Mouse (Mus musculus) lung, postnatal 0 days (tissue): ENCODE measurements around the gene Slc50a1. TPM values are rescaled to one million over a fixed set of nuclear protein-coding genes. Genes with fewer than 3 reads are reported as not detected.

Experiments used
- ATAC-seq: fragments of 200-750 bp; cut with Nextera tagmentation; 2 replicates; pipeline ENCODE4 v1.8.0; 2017; ENCODE audit warnings: moderate library complexity
- DNase-seq: peaks from one replicate; pipeline ENCODE4 v3.0.0-alpha.2; 2016; ENCODE audit warnings: low spot score
- H3K27ac ChIP-seq: fragments of 300-500 bp; sonication (generic); 2 replicates; pipeline ENCODE4 v1.5.1; 2014; ENCODE audit warnings: antibody characterized with exemption, mild to moderate bottlenecking, low read length, mixed read lengths
- H3K27me3 ChIP-seq: fragments of 300-500 bp; sonication (generic); replicated peaks from 2 replicates; pipeline ENCODE4 v1.6.1; 2014; ENCODE audit warnings: low read length, mixed read lengths; ENCODE audit not compliant: insufficient read depth
- H3K36me3 ChIP-seq: fragments of 300-500 bp; sonication (generic); 2 replicates; pipeline ENCODE4 v1.6.1; 2014; ENCODE audit warnings: low read length, mixed read lengths; ENCODE audit not compliant: insufficient read depth
- H3K4me1 ChIP-seq: fragments of 300-500 bp; sonication (generic); 2 replicates; pipeline ENCODE4 v1.6.1; 2014; ENCODE audit warnings: antibody characterized with exemption, low read depth, low read length, mixed read lengths; ENCODE audit not compliant: insufficient read depth
- H3K4me2 ChIP-seq: fragments of 300-500 bp; sonication (generic); replicated peaks from 2 replicates; pipeline ENCODE4 v1.6.1; 2014; ENCODE audit warnings: low read depth, mild to moderate bottlenecking, low read length, moderate library complexity, mixed read lengths
- H3K4me3 ChIP-seq: fragments of 300-500 bp; sonication (generic); 2 replicates; pipeline ENCODE4 v1.5.1; 2014; ENCODE audit warnings: low read depth, low read length
- H3K9ac ChIP-seq: fragments of 300-500 bp; sonication (generic); replicated peaks from 2 replicates; pipeline ENCODE4 v1.6.1; 2014; ENCODE audit warnings: low read depth, mild to moderate bottlenecking
- H3K9me3 ChIP-seq: fragments of 300-500 bp; sonication (generic); 2 replicates; pipeline ENCODE4 v1.6.1; 2016; ENCODE audit warnings: low read length, mixed read lengths
- CTCF ChIP-seq: IDR thresholded peaks from 2 replicates; pipeline ENCODE4 v1.5.1; 2016; ENCODE audit warnings: antibody characterized with exemption, mild to moderate bottlenecking
- EP300 ChIP-seq: IDR thresholded peaks from 2 replicates; pipeline ENCODE4 v1.6.1; 2016; ENCODE audit warnings: antibody characterized with exemption, mild to moderate bottlenecking, control low read depth
- WGBS: fragments of 180-500 bp; shearing (Covaris S2); extraction: QIAGEN DNeasy Blood & Tissue Kit; methylation state at CpG from one replicate; pipeline ENCODE4 v1.1.7; 2014; 5-methylcytosine and 5-hydroxymethylcytosine counted together
- polyA plus RNA-seq: library from polyadenylated mRNA; unstranded; fragments of >200 nt; fragmentation: Nextera tagmentation; extraction: Ambion mirVana; gene quantifications from 2 replicates; pipeline ENCODE4 v1.2.1, GENCODE M21; 2015

Gene Slc50a1
- polyA plus RNA-seq, 1 experiment from 2014 or later = 95.7 TPM

GRCm38 (mm10) chr3:89281579-89282290 is 11.4 kb upstream of the Slc50a1 start:
- Histone ChIP-seq H3K36me3 (no peaks in the 10 kb centered on the region), H3K9ac (0 out of 2 replicates have a peak overlapping the region, but pooled peaks have one; percentile 12), H3K4me1 (peaks cover 8% of the 10 kb centered on the region; the same call in 1 of the 2 replicates), H3K9me3 (no peaks in the 10 kb centered on the region), H3K27ac (peak overlapping the region; percentile 97), H3K4me3 (peak overlapping the region; percentile 76), H3K4me2 (peak overlapping the region; percentile 81), H3K27me3 (no peaks in the 10 kb centered on the region)
- 10% methylated on average over 20 of the region's 20 CpGs for WGBS
- TF ChIP-seq CTCF (peak; percentile 96), EP300 (no peak)
- no peak for ATAC-seq
- peak; percentile 90 for DNase-seq

- Histone ChIP-seq H3K36me3 (0 out of 2 replicates have a peak, but pooled peaks cover 4% of the 10 kb centered on the region), H3K4me1 (peaks cover 8% of the 10 kb centered on the region; the same call in 1 of the 2 replicates), H3K27ac (peak within 1 kb of the TSS; percentile 97), H3K4me3 (peak within 1 kb of the TSS; percentile 76), H3K27me3 (no peaks in the 10 kb centered on the region), H3K4me2 (peak within 1 kb of the TSS; percentile 81), H3K9me3 (no peaks in the 10 kb centered on the region), H3K9ac (peak within 1 kb of the TSS; percentile 81)
- DNase-seq (peak; percentile 88), ATAC-seq (peak; percentile 60)
- peak; percentile 29; the same call in 1 of the 2 replicates for TF ChIP-seq CTCF
- peak; percentile 72 for TF ChIP-seq EP300
- 0% methylated on average over 52 of the region's 52 CpGs for WGBS
Observed at GRCm38 (mm10) chr3:89280606-89281511, 10.5 kb upstream of the Slc50a1 start, which contains the start of gene Efna1. Gene Efna1 (minus strand): TSS chr3:89281142.

GRCm38 (mm10) chr3:89280050-89280605 is 9.8 kb upstream of the Slc50a1 start:
- ATAC-seq (peak; percentile 42), DNase-seq (peak; percentile 89)
- peak overlapping the region; percentile 97 for H3K27ac ChIP-seq
- peak; percentile 12 for TF ChIP-seq CTCF
- TF ChIP-seq EP300 = no peak
- H3K4me2 ChIP-seq = peak overlapping the region; percentile 81
- no peaks in the 10 kb centered on the region for H3K27me3 ChIP-seq
- 0 out of 2 replicates have a peak, but pooled peaks cover 11% of the 10 kb centered on the region for H3K36me3 ChIP-seq
- peaks cover 8% of the 10 kb centered on the region; the same call in 1 of the 2 replicates for H3K4me1 ChIP-seq
- under 1% methylated on average over 29 of the region's 29 CpGs for WGBS
- peak overlapping the region; percentile 81 for H3K9ac ChIP-seq
- H3K9me3 ChIP-seq = no peaks in the 10 kb centered on the region
- peak overlapping the region; percentile 76 for H3K4me3 ChIP-seq

GRCm38 (mm10) chr3:89279153-89279890 is 9.0 kb upstream of the Slc50a1 start:
- peaks cover 8% of the 10 kb centered on the region; the same call in 1 of the 2 replicates for H3K4me1 ChIP-seq
- no peaks in the 10 kb centered on the region for H3K9me3 ChIP-seq
- ATAC-seq (peak; percentile 80), DNase-seq (peak; percentile 95)
- H3K4me3 ChIP-seq = peak overlapping the region; percentile 76
- H3K27ac ChIP-seq = peak overlapping the region; percentile 97
- H3K36me3 ChIP-seq = 0 out of 2 replicates have a peak, but pooled peaks cover 12% of the 10 kb centered on the region
- no peaks in the 10 kb centered on the region for H3K27me3 ChIP-seq
- TF ChIP-seq CTCF = no peak
- TF ChIP-seq EP300 = 0 out of 2 replicates have a peak, but pooled peaks have one; percentile 14
- H3K4me2 ChIP-seq = peak overlapping the region; percentile 81
- 1% methylated on average over 35 of the region's 35 CpGs for WGBS
- H3K9ac ChIP-seq = peak overlapping the region; percentile 81

GRCm38 (mm10) chr3:89278643-89279042 is 8.3 kb upstream of the Slc50a1 start:
- Histone ChIP-seq H3K27me3 (no peaks in the 10 kb centered on the region), H3K9me3 (no peaks in the 10 kb centered on the region), H3K4me1 (peaks cover 8% of the 10 kb centered on the region; the same call in 1 of the 2 replicates), H3K27ac (peak overlapping the region; percentile 97), H3K4me2 (peak overlapping the region; percentile 81), H3K9ac (peak overlapping the region; percentile 81), H3K4me3 (peak overlapping the region; percentile 76), H3K36me3 (0 out of 2 replicates have a peak, but pooled peaks cover 12% of the 10 kb centered on the region)
- peak; percentile 33 for DNase-seq
- ATAC-seq = no peak
- no peak for TF ChIP-seq EP300
- TF ChIP-seq CTCF = no peak
- WGBS = 15% methylated on average over 8 of the region's 8 CpGs
